Mouse (Mus musculus): ENCODE results near the gene Cbl. TPM values are rescaled to one million over a fixed set of nuclear protein-coding genes. Genes with fewer than 3 reads are reported as not detected.

Gene Cbl
- total RNA-seq, 2 experiments from 2014 or later = 9.2 to 9.4 TPM

- no peak for DNase-seq
These were observed 52.3 kb downstream of the Cbl start for GRCm38 (mm10) chr9:44181537-44181936.

- DNase-seq = no peak
These were observed 55.0 kb downstream of the Cbl start for GRCm38 (mm10) chr9:44178811-44179210.

- DNase-seq = no peak
These were observed 55.5 kb downstream of the Cbl start for GRCm38 (mm10) chr9:44178389-44178788.

GRCm38 (mm10) chr9:44177405-44177804 is 56.4 kb downstream of the Cbl start:
- DNase-seq = no peak

- DNase-seq = no peak
These were observed 57.9 kb downstream of the Cbl start for GRCm38 (mm10) chr9:44175957-44176356.

GRCm38 (mm10) chr9:44175556-44175955 is 58.3 kb downstream of the Cbl start:
- no peak for DNase-seq

GRCm38 (mm10) chr9:44170691-44171151 is 63.1 kb downstream of the Cbl start:
- peak; percentile 63 for DNase-seq

GRCm38 (mm10) chr9:44168931-44169330 is 64.9 kb downstream of the Cbl start:
- no peak for DNase-seq

- DNase-seq = no peak
These were observed 74.0 kb downstream of the Cbl start for GRCm38 (mm10) chr9:44159886-44160285.

- DNase-seq = no peak
These were observed 86.6 kb downstream of the Cbl start for GRCm38 (mm10) chr9:44147290-44147689.

GRCm38 (mm10) chr9:44144718-44145060 is 89.2 kb downstream of the Cbl start:
- DNase-seq = no peak

- peak; percentile 42 for DNase-seq
These were observed 89.7 kb downstream of the Cbl start for GRCm38 (mm10) chr9:44144023-44144717.

- DNase-seq = no peak
These were observed 90.4 kb downstream of the Cbl start for GRCm38 (mm10) chr9:44143421-44143820.

- no peak for DNase-seq
These were observed 91.9 kb downstream of the Cbl start for GRCm38 (mm10) chr9:44141951-44142350.

- no peak for DNase-seq
These were observed 96.0 kb downstream of the Cbl start for GRCm38 (mm10) chr9:44137846-44138245.

GRCm38 (mm10) chr9:44135731-44136411 is 98.0 kb downstream of the Cbl start:
- no peak for DNase-seq

GRCm38 (mm10) chr9:44134851-44135730 is 98.8 kb downstream of the Cbl start:
- peak; percentile 55 for DNase-seq

GRCm38 (mm10) chr9:44134101-44134850 is 99.6 kb downstream of the Cbl start, which contains the start of gene Mcam:
Gene Mcam, plus strand, starts transcription at chr9:44134469.
- DNase-seq = peak; percentile 75

GRCm38 (mm10) chr9:44133287-44133686 is 100.6 kb downstream of the Cbl start:
- no peak for DNase-seq

GRCm38 (mm10) chr9:44132200-44132599 is 101.6 kb downstream of the Cbl start:
- DNase-seq = no peak

- no peak for DNase-seq
These were observed 102.6 kb downstream of the Cbl start for GRCm38 (mm10) chr9:44131276-44131590.
